Mouse (Mus musculus): ENCODE data around the gene Bnipl. TPM values are rescaled to one million over a fixed set of nuclear protein-coding genes. Genes with fewer than 3 reads are reported as not detected.

Gene Bnipl
- total and polyA plus RNA-seq, 2 experiments from 2014 or later = not detected

- Histone ChIP-seq H3K4me2 (ENCODE audit: low read depth, low read length) (peak overlapping the region; percentile 91), H3K27me3 (ENCODE audit: insufficient read depth, low read length) (no peaks in the 10 kb centered on the region), H3K9me3 (ENCODE audit: low read length) (no peaks in the 10 kb centered on the region), H3K36me3 (ENCODE audit: insufficient read depth, low read length) (peaks cover 32% of the 10 kb centered on the region), H3K4me3 (ENCODE audit: low read length) (peak overlapping the region; percentile 57), H3K27ac (peak overlapping the region; percentile 93), H3K9ac (replicated peaks; ENCODE audit: low read length) (peak overlapping the region; percentile 82), H3K4me1 (ENCODE audit: insufficient read depth, low read length) (peaks cover 20% of the 10 kb centered on the region)
- peak; percentile 68 for DNase-seq (ENCODE audit: low spot score)
- no peak for TF ChIP-seq CTCF (IDR thresholded peaks at IDR 0.05; ENCODE audit: low read depth)
- WGBS = 2% methylated on average over 13 of the region's 13 CpGs
- peak; percentile 45 for ATAC-seq
Measured at GRCm38 (mm10) chr3:95229781-95230494, 21.1 kb downstream of the Bnipl start.

GRCm38 (mm10) chr3:95228894-95229780 is 21.9 kb downstream of the Bnipl start:
- Histone ChIP-seq H3K36me3 (ENCODE audit: insufficient read depth, low read length) (peaks cover 24% of the 10 kb centered on the region; the same call in 1 of the 2 replicates), H3K9ac (replicated peaks; ENCODE audit: low read length) (peak overlapping the region; percentile 82), H3K4me1 (ENCODE audit: insufficient read depth, low read length) (peaks cover 20% of the 10 kb centered on the region), H3K4me2 (ENCODE audit: low read depth, low read length) (peak overlapping the region; percentile 91), H3K27ac (peak overlapping the region; percentile 93), H3K27me3 (ENCODE audit: insufficient read depth, low read length) (no peaks in the 10 kb centered on the region), H3K4me3 (ENCODE audit: low read length) (peak overlapping the region; percentile 57), H3K9me3 (ENCODE audit: low read length) (no peaks in the 10 kb centered on the region)
- ATAC-seq (no peak; the same call in 1 of the 2 replicates), DNase-seq (ENCODE audit: low spot score) (peak; percentile 83)
- 1% methylated on average over 43 of the region's 43 CpGs for WGBS
- no peak for TF ChIP-seq CTCF (IDR thresholded peaks at IDR 0.05; ENCODE audit: low read depth)

- peak; percentile 95 for DNase-seq (ENCODE audit: low spot score)
- H3K36me3 ChIP-seq (ENCODE audit: insufficient read depth, low read length) = peaks cover 17% of the 10 kb centered on the region; the same call in 1 of the 2 replicates
- peak; percentile 30; the same call in 1 of the 2 replicates for TF ChIP-seq CTCF (IDR thresholded peaks at IDR 0.05; ENCODE audit: low read depth)
- H3K4me2 ChIP-seq (ENCODE audit: low read depth, low read length) = peak within 1 kb of the TSS; percentile 91
- under 1% methylated on average over 57 of the region's 64 CpGs for WGBS
- peak; percentile 88 for ATAC-seq
- peak within 1 kb of the TSS; percentile 93 for H3K27ac ChIP-seq
- H3K9ac ChIP-seq (replicated peaks; ENCODE audit: low read length) = peak within 1 kb of the TSS; percentile 82
- peak within 1 kb of the TSS; percentile 57 for H3K4me3 ChIP-seq (ENCODE audit: low read length)
- H3K4me1 ChIP-seq (ENCODE audit: insufficient read depth, low read length) = peaks cover 20% of the 10 kb centered on the region
- no peaks in the 10 kb centered on the region for H3K27me3 ChIP-seq (ENCODE audit: insufficient read depth, low read length)
- H3K9me3 ChIP-seq (ENCODE audit: low read length) = no peaks in the 10 kb centered on the region
Measured at GRCm38 (mm10) chr3:95228148-95228893, 22.7 kb downstream of the Bnipl start, which contains the start of gene Cdc42se1. Cdc42se1 (plus strand) TSS chr3:95228732.

DNA sequence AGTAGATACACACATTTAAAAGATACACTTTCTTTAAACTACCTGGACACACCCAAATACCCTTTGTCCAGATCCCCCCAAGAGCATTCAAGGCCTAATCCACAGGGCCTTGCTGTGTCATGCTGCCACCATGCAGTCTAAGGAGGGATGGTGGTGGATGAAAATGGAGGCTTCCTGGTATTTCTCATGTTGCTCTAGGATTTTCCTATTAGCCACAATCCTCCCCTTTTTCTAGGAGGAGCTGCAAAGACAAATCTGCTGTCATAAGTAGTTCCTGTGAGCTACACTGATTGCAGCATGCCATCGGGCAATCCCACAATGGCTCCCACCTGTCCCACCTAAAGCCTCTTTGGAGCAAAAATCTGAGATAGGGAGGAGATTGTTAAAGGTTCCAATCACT is 23.8 kb downstream of the Bnipl start:
- H3K4me1 ChIP-seq (ENCODE audit: insufficient read depth, low read length) = peaks cover 20% of the 10 kb centered on the region
- H3K4me3 ChIP-seq (ENCODE audit: low read length) = peak overlapping the region; percentile 57
- H3K27ac ChIP-seq = peak overlapping the region; percentile 93
- H3K9me3 ChIP-seq (ENCODE audit: low read length) = no peaks in the 10 kb centered on the region
- TF ChIP-seq CTCF (IDR thresholded peaks at IDR 0.05; ENCODE audit: low read depth) = no peak
- DNase-seq (ENCODE audit: low spot score) = peak; percentile 55
- H3K27me3 ChIP-seq (ENCODE audit: insufficient read depth, low read length) = no peaks in the 10 kb centered on the region
- ATAC-seq = no peak
- H3K36me3 ChIP-seq (ENCODE audit: insufficient read depth, low read length) = peaks cover 12% of the 10 kb centered on the region; the same call in 1 of the 2 replicates
- H3K4me2 ChIP-seq (ENCODE audit: low read depth, low read length) = peak overlapping the region; percentile 91
- 10% methylated on average over 1 of the region's 1 CpGs for WGBS
- peak overlapping the region; percentile 82 for H3K9ac ChIP-seq (replicated peaks; ENCODE audit: low read length)

- Histone ChIP-seq H3K9ac (replicated peaks; ENCODE audit: low read length) (no peak overlapping the region; the same call in 1 of the 2 replicates), H3K9me3 (ENCODE audit: low read length) (no peaks in the 10 kb centered on the region), H3K4me1 (ENCODE audit: insufficient read depth, low read length) (no peaks in the 10 kb centered on the region), H3K27me3 (ENCODE audit: insufficient read depth, low read length) (no peaks in the 10 kb centered on the region), H3K4me2 (ENCODE audit: low read depth, low read length) (peak overlapping the region; percentile 24), H3K36me3 (ENCODE audit: insufficient read depth, low read length) (peaks cover 19% of the 10 kb centered on the region; the same call in 1 of the 2 replicates), H3K4me3 (ENCODE audit: low read length) (no peak overlapping the region), H3K27ac (0 out of 2 replicates have a peak overlapping the region, but pooled peaks have one; percentile 13)
- peak; percentile 61 for DNase-seq (ENCODE audit: low spot score)
- WGBS = 27% methylated on average over 6 of the region's 6 CpGs
- no peak for ATAC-seq
- no peak for TF ChIP-seq CTCF (IDR thresholded peaks at IDR 0.05; ENCODE audit: low read depth)
Measured at GRCm38 (mm10) chr3:95224295-95224694, 26.7 kb downstream of the Bnipl start.

DNA sequence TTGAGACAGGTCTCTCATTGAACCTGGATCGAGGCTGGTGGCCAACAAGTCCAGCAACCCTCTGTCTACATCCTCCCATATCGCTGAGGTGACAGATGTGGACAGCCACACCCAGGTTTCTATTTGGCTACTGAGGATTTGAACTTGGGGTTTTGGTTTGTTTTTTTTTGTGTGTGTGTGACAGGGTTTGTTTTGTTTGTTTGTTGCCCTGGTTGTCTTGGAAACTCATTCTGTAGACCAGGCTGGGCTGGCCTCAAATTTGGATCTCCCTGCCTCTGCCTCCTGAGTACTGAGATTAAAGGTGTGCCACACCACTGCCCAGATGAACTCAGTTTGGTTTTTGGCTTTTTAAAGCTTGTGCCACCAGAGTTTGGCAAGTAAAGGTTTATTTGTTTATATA is 28.0 kb downstream of the Bnipl start:
- Histone ChIP-seq H3K4me3 (ENCODE audit: low read length) (no peak overlapping the region), H3K4me1 (ENCODE audit: insufficient read depth, low read length) (no peaks in the 10 kb centered on the region), H3K27me3 (ENCODE audit: insufficient read depth, low read length) (no peaks in the 10 kb centered on the region), H3K27ac (no peak overlapping the region), H3K9ac (replicated peaks; ENCODE audit: low read length) (no peak overlapping the region), H3K36me3 (ENCODE audit: insufficient read depth, low read length) (peaks cover 19% of the 10 kb centered on the region; the same call in 1 of the 2 replicates), H3K9me3 (ENCODE audit: low read length) (no peaks in the 10 kb centered on the region), H3K4me2 (ENCODE audit: low read depth, low read length) (no peak overlapping the region)
- no peak for TF ChIP-seq CTCF (IDR thresholded peaks at IDR 0.05; ENCODE audit: low read depth)
- no peak for DNase-seq (ENCODE audit: low spot score)
- ATAC-seq = no peak
- 89% methylated on average over 2 of the region's 2 CpGs for WGBS

All from hindbrain, postnatal 0 days (tissue).